ENCODE assay signal across 19 mouse cellular contexts in genomic region chr11:72078647-72079046, GRCm38 (mm10). TPM values are rescaled to one million over a fixed set of nuclear protein-coding genes. Genes with fewer than 3 reads are reported as not detected.
DNase-seq lines count a peak whose midpoint lies in the region; ATAC-seq and TF ChIP-seq lines count a peak whose summit lies in the region.
"Had no signal": no experiment of that assay in that cellular context is flagged by ENCODE, and none has a peak within 500 bp of the region (broad histone marks: within the 10 kb centered on the region; RNA-seq: fewer than 3 reads in every experiment).

No protein-coding gene starts in this region.

- DNase-seq in frontal cortex, adult 2 months (ENCODE audit: extremely low spot score in 1 of 2, low spot score in 1 of 2): no peak
- peak; percentile 35 for DNase-seq in midbrain, postnatal 0 days (ENCODE audit: low spot score)
- peak; percentile 74 for DNase-seq in cerebellum, adult 9-11 months
- no peak for DNase-seq in urinary bladder, adult 2 months (ENCODE audit: low spot score)
- no peak for DNase-seq in yolk sac, embryonic 10.5 days (ENCODE audit: low spot score)
- DNase-seq: adrenal gland, adult 8-10 months; kidney, adult 18-20 months; liver, embryonic 13.5 days; midbrain, embryonic 14.5 days; right cerebral cortex, adult 18-20 months; thymus, postnatal 25 days had no signal

- WGBS in midbrain, postnatal 0 days: 24% methylated on average over 4 of the region's 4 CpGs
- 33% methylated on average over 4 of the region's 4 CpGs for WGBS in midbrain, embryonic 15.5 days

- H3K4me3 ChIP-seq in midbrain, postnatal 0 days (ENCODE audit: low read depth, low read length): no peak overlapping the region
- no peak overlapping the region for H3K4me3 ChIP-seq in midbrain, embryonic 15.5 days
- H3K4me3 ChIP-seq: hindbrain, embryonic 13.5 days; liver, embryonic 13.5 days; neural tube, embryonic 12.5 days had no signal

- no peak for TF ChIP-seq CTCF in midbrain, postnatal 0 days (IDR thresholded peaks at IDR 0.05)

- H3K4me2 ChIP-seq in midbrain, postnatal 0 days (ENCODE audit: low read depth, low read length, poor library complexity, severe bottlenecking): no peak overlapping the region
- H3K4me2 ChIP-seq in midbrain, embryonic 15.5 days: no peak overlapping the region
- H3K4me2 ChIP-seq: heart, embryonic 11.5 days; hindbrain, embryonic 13.5 days; liver, embryonic 13.5 days; neural tube, embryonic 12.5 days had no signal

- H3K9me3 ChIP-seq in midbrain, postnatal 0 days (ENCODE audit: low read length): no peaks in the 10 kb centered on the region
- no peaks in the 10 kb centered on the region for H3K9me3 ChIP-seq in midbrain, embryonic 15.5 days
- H3K9me3 ChIP-seq: hindbrain, embryonic 13.5 days; liver, embryonic 13.5 days; neural tube, embryonic 12.5 days had no signal

- no peak overlapping the region for H3K9ac ChIP-seq in midbrain, postnatal 0 days (replicated peaks; ENCODE audit: low read length, poor library complexity, severe bottlenecking)
- no peak overlapping the region for H3K9ac ChIP-seq in midbrain, embryonic 15.5 days
- H3K9ac ChIP-seq: hindbrain, embryonic 13.5 days; liver, embryonic 13.5 days; neural tube, embryonic 12.5 days had no signal

- H3K4me1 ChIP-seq in midbrain, postnatal 0 days (ENCODE audit: insufficient read depth, low read length): no peaks in the 10 kb centered on the region
- peaks cover 4% of the 10 kb centered on the region; the same call in 1 of the 2 replicates for H3K4me1 ChIP-seq in midbrain, embryonic 15.5 days
- H3K4me1 ChIP-seq: hindbrain, embryonic 13.5 days; liver, embryonic 13.5 days; neural tube, embryonic 12.5 days had no signal

- H3K36me3 ChIP-seq in midbrain, postnatal 0 days (ENCODE audit: insufficient read depth, low read length): peaks cover 6% of the 10 kb centered on the region; the same call in 1 of the 2 replicates
- no peaks in the 10 kb centered on the region for H3K36me3 ChIP-seq in midbrain, embryonic 15.5 days (replicated peaks)
- H3K36me3 ChIP-seq: hindbrain, embryonic 13.5 days; liver, embryonic 13.5 days; neural tube, embryonic 12.5 days had no signal

- ATAC-seq in frontal cortex, adult (ENCODE audit: low TSS enrichment): peak; percentile 25; the same call in 1 of the 2 replicates
- no peak for ATAC-seq in midbrain, postnatal 0 days (ENCODE audit: low FRiP score)
- no peak for ATAC-seq in midbrain, embryonic 15.5 days (replicated peaks)
- ATAC-seq: CD4-positive, CD25-positive, alpha-beta regulatory T cell, adult 4 months had no signal

- H3K27me3 ChIP-seq in midbrain, postnatal 0 days (ENCODE audit: insufficient read depth, low read length): no peaks in the 10 kb centered on the region
- no peaks in the 10 kb centered on the region for H3K27me3 ChIP-seq in midbrain, embryonic 15.5 days (replicated peaks)
- H3K27me3 ChIP-seq: liver, embryonic 13.5 days; neural tube, embryonic 12.5 days had no signal

- H3K27ac ChIP-seq in midbrain, postnatal 0 days (ENCODE audit: low read depth, low read length): no peak overlapping the region
- H3K27ac ChIP-seq in midbrain, embryonic 15.5 days: no peak overlapping the region
- H3K27ac ChIP-seq: hindbrain, embryonic 13.5 days; liver, embryonic 13.5 days; neural tube, embryonic 12.5 days had no signal

RNA-seq across cellular contexts. Expression of gene Pimreg, which starts 36.8 kb away (rescaled TPM):
- 0.60 and 0.78 TPM in 2 replicates for polyA plus RNA-seq in frontal cortex, adult 2 months (2012; rRNA removed)
- 10.2 and 10.9 TPM in 2 replicates for total RNA-seq in midbrain, postnatal 0 days (2014; rRNA removed)
- 11.5 and 13.0 TPM in 2 replicates for polyA plus RNA-seq in midbrain, postnatal 0 days (2015; fragmentation: Nextera tagmentation; extraction: Ambion mirVana)
- polyA plus RNA-seq in midbrain, embryonic 15.5 days (2015; fragmentation: Nextera tagmentation; extraction: Ambion mirVana): 28.3 and 31.9 TPM in 2 replicates
- 2.8 and 3.2 TPM in 2 replicates for polyA plus RNA-seq in urinary bladder, adult 2 months (2012; rRNA removed)

RNA-seq across cellular contexts. Expression of gene Aipl1, which starts 41.3 kb away (rescaled TPM):
- 0.36 and 0.38 TPM in 2 replicates for polyA plus RNA-seq in frontal cortex, adult 2 months (2012; rRNA removed)
- 0.47 and 0.55 TPM in 2 replicates for total RNA-seq in midbrain, postnatal 0 days (2014; rRNA removed)
- polyA plus RNA-seq in midbrain, postnatal 0 days (2015; fragmentation: Nextera tagmentation; extraction: Ambion mirVana): 0.50 and 0.51 TPM in 2 replicates
- 0.45 and 0.49 TPM in 2 replicates for polyA plus RNA-seq in midbrain, embryonic 15.5 days (2015; fragmentation: Nextera tagmentation; extraction: Ambion mirVana)
- polyA plus RNA-seq in urinary bladder, adult 2 months (2012; rRNA removed): 0.32 and 0.41 TPM in 2 replicates
- total RNA-seq: adrenal gland, adult 8-10 months; left cerebral cortex, postnatal 36 days had no signal
- polyA plus RNA-seq: CD4-positive, CD25-positive, alpha-beta regulatory T cell, adult 4 months; large intestine, adult 2 months had no signal

RNA-seq across cellular contexts. Expression of gene Pitpnm3, which starts 56.9 kb away (rescaled TPM):
- polyA plus RNA-seq in frontal cortex, adult 2 months (2012; rRNA removed): 102 and 104 TPM in 2 replicates
- total RNA-seq in midbrain, postnatal 0 days (2014; rRNA removed): 29.6 and 33.0 TPM in 2 replicates
- polyA plus RNA-seq in midbrain, postnatal 0 days (2015; fragmentation: Nextera tagmentation; extraction: Ambion mirVana): 7.2 and 7.9 TPM in 2 replicates
- 4.8 and 5.3 TPM in 2 replicates for polyA plus RNA-seq in midbrain, embryonic 15.5 days (2015; fragmentation: Nextera tagmentation; extraction: Ambion mirVana)
- polyA plus RNA-seq in urinary bladder, adult 2 months (2012; rRNA removed): 9.6 and 9.9 TPM in 2 replicates

Comparison
In these comparisons a context has a peak if more than half of its experiments do, and no peak if none do; other contexts are left out.
1. DNase-seq: peak in midbrain, postnatal 0 days (single experiment) and cerebellum, adult 9-11 months (single experiment); none in frontal cortex, adult 2 months (0 of 2), urinary bladder, adult 2 months (single experiment) and yolk sac, embryonic 10.5 days (single experiment).